Comparison of ENCODE assay signal across 8 mouse cellular contexts in genomic region chr1:135778780-135779535, GRCm38 (mm10). TPM values are rescaled to one million over a fixed set of nuclear protein-coding genes. Genes with fewer than 3 reads are reported as not detected.
DNase-seq lines count a peak whose midpoint lies in the region; ATAC-seq and TF ChIP-seq lines count a peak whose summit lies in the region.

Gene Tnni1 (plus strand): TSS chr1:135779434.

- no peak for TF ChIP-seq CTCF in embryonic fibroblast, embryonic 13.5 days (IDR thresholded peaks at IDR 0.05; ENCODE audit: borderline replicate concordance, insufficient read depth, low read length)

- no peak within 1 kb of the TSS for H3K4me2 ChIP-seq in limb, embryonic 11.5 days (ENCODE audit: low read depth, severe bottlenecking)
- no peak within 1 kb of the TSS for H3K4me2 ChIP-seq in neural tube, embryonic 14.5 days (ENCODE audit: low read depth, low read length)

- H3K9me3 ChIP-seq in limb, embryonic 11.5 days (ENCODE audit: control insufficient read depth, low read length), result no peaks in the 10 kb centered on the region
- H3K9me3 ChIP-seq in neural tube, embryonic 14.5 days (ENCODE audit: control insufficient read depth, low read length), result no peaks in the 10 kb centered on the region

- no peaks in the 10 kb centered on the region for H3K27me3 ChIP-seq in limb, embryonic 11.5 days (ENCODE audit: control insufficient read depth, insufficient read depth, low read length)
- H3K27me3 ChIP-seq in neural tube, embryonic 14.5 days (ENCODE audit: control insufficient read depth, insufficient read depth, low read length), result no peaks in the 10 kb centered on the region

- H3K27ac ChIP-seq in embryonic fibroblast, embryonic 13.5 days (ENCODE audit: insufficient read depth, low read length), result peak within 1 kb of the TSS; percentile 44
- 0 out of 2 replicates have a peak within 1 kb of the TSS, but pooled peaks have one; percentile 10 for H3K27ac ChIP-seq in limb, embryonic 11.5 days (replicated peaks; ENCODE audit: low read depth, low read length)
- H3K27ac ChIP-seq in neural tube, embryonic 14.5 days (ENCODE audit: low read depth, low read length), result no peak within 1 kb of the TSS

- peak in 1 of 2 experiments; percentile 23 for DNase-seq in frontal cortex, adult 2 months (ENCODE audit: extremely low spot score in 1 of 2, low spot score in 1 of 2)
- DNase-seq in frontal cortex, postnatal 14 days (ENCODE audit: low spot score in 2 of 2), result no peak
- peak; percentile 62 for DNase-seq in 3T3-L1 (ENCODE audit: low read depth, low spot score)
- DNase-seq in limb, embryonic 11.5 days (ENCODE audit: low spot score), result peak; percentile 44
- DNase-seq in T-cell, adult 2 months (ENCODE audit: low spot score), result no peak
- no peak for DNase-seq in B cell, adult 2 months

- TF ChIP-seq POLR2A in embryonic fibroblast, embryonic 13.5 days (IDR thresholded peaks at IDR 0.05; ENCODE audit: low read depth, low read length), result peak; percentile 38

- H3K9ac ChIP-seq in limb, embryonic 11.5 days (ENCODE audit: low read length), result 0 out of 2 replicates have a peak within 1 kb of the TSS, but pooled peaks have one; percentile 4
- no peak within 1 kb of the TSS for H3K9ac ChIP-seq in neural tube, embryonic 14.5 days (replicated peaks; ENCODE audit: low read depth, low read length)

- no peaks in the 10 kb centered on the region for H3K36me3 ChIP-seq in limb, embryonic 11.5 days (ENCODE audit: control insufficient read depth, insufficient read depth, low read length)
- no peaks in the 10 kb centered on the region for H3K36me3 ChIP-seq in neural tube, embryonic 14.5 days (ENCODE audit: control insufficient read depth, insufficient read depth, low read length)

- H3K4me3 ChIP-seq in embryonic fibroblast, embryonic 13.5 days (ENCODE audit: insufficient read depth, low read length), result no peak within 1 kb of the TSS
- H3K4me3 ChIP-seq in limb, embryonic 11.5 days (ENCODE audit: low read depth, low read length), result no peak within 1 kb of the TSS
- H3K4me3 ChIP-seq in neural tube, embryonic 14.5 days (ENCODE audit: low read depth, low read length), result no peak within 1 kb of the TSS

- peak; percentile 51; the same call in 1 of the 2 replicates for ATAC-seq in limb, embryonic 11.5 days (ENCODE audit: insufficient number of reproducible peaks, low FRiP score, low TSS enrichment, low read depth)
- ATAC-seq in neural tube, embryonic 14.5 days (ENCODE audit: low read depth), result peak; percentile 39; the same call in 1 of the 2 replicates

- 26% methylated on average over 22 of the region's 22 CpGs for WGBS in limb, embryonic 11.5 days
- 31% methylated on average over 22 of the region's 22 CpGs for WGBS in neural tube, embryonic 14.5 days

- H3K4me1 ChIP-seq in embryonic fibroblast, embryonic 13.5 days (ENCODE audit: control insufficient read depth, insufficient read depth, low read length), result no peaks in the 10 kb centered on the region
- peaks cover 8% of the 10 kb centered on the region for H3K4me1 ChIP-seq in limb, embryonic 11.5 days (ENCODE audit: control insufficient read depth, insufficient read depth, low read length)
- H3K4me1 ChIP-seq in neural tube, embryonic 14.5 days (ENCODE audit: control insufficient read depth, insufficient read depth, low read length), result no peaks in the 10 kb centered on the region

RNA-seq across cellular contexts. Expression of gene Tnni1, which starts in this region (rescaled TPM):
- polyA plus RNA-seq in frontal cortex, adult 2 months (2012; rRNA removed), result 10.5 and 11.3 TPM in 2 replicates
- polyA plus RNA-seq in embryonic fibroblast, embryonic 13.5 days (2011; ENCODE audit: insufficient read length, low read depth, missing spikeins), result 1.1 and 1.5 TPM in 2 replicates
- polyA plus RNA-seq in limb, embryonic 11.5 days (2014; fragmentation: Nextera tagmentation; extraction: Ambion mirVana), result 13.7 and 19.4 TPM in 2 replicates
- polyA plus RNA-seq in neural tube, embryonic 14.5 days (2014; fragmentation: Nextera tagmentation; extraction: Ambion mirVana), result 3.2 and 3.4 TPM in 2 replicates

Comparison
In these comparisons a context has a peak if more than half of its experiments do, and no peak if none do; other contexts are left out.
1. DNase-seq: peak in 3T3-L1 (single experiment) and limb, embryonic 11.5 days (single experiment); none in frontal cortex, postnatal 14 days (0 of 2), T-cell, adult 2 months (single experiment) and B cell, adult 2 months (0 of 2).